Mouse (Mus musculus) small intestine, adult 2 months (tissue): ENCODE results near the gene Rap1gds1. TPM values are rescaled to one million over a fixed set of nuclear protein-coding genes. Genes with fewer than 3 reads are reported as not detected.

Experiments
- H3K27ac ChIP-seq: fragments of 200-500 bp; 2 replicates; pipeline ENCODE4 v1.5.1; 2012; ENCODE audit warnings: low read depth, low read length, control low read depth, inconsistent platforms; ENCODE audit not compliant: insufficient read depth
- H3K27me3 ChIP-seq: fragments of 200-500 bp; 2 replicates; pipeline ENCODE4 v1.6.1; 2012; ENCODE audit warnings: mild to moderate bottlenecking, moderate library complexity, low read length, inconsistent platforms; ENCODE audit not compliant: control insufficient read depth, insufficient read depth
- H3K36me3 ChIP-seq: fragments of 200-500 bp; 2 replicates; pipeline ENCODE4 v1.6.1; 2012; ENCODE audit warnings: mild to moderate bottlenecking, low read length, control low read depth, inconsistent platforms; ENCODE audit not compliant: control insufficient read depth, insufficient read depth
- H3K4me1 ChIP-seq: fragments of 200-500 bp; 2 replicates; pipeline ENCODE4 v1.6.1; 2012; ENCODE audit warnings: low read length, inconsistent platforms, mixed read lengths; ENCODE audit not compliant: control insufficient read depth, insufficient read depth, insufficient read length
- H3K4me3 ChIP-seq: fragments of 200-500 bp; 2 replicates; pipeline ENCODE4 v1.5.1; 2012; ENCODE audit warnings: low read depth, mild to moderate bottlenecking, control low read depth, inconsistent platforms, low read length, moderate library complexity
- CTCF ChIP-seq: fragments of 200-500 bp; IDR thresholded peaks from 2 replicates; pipeline ENCODE4 v1.5.1; 2012; ENCODE audit warnings: low read depth, mild to moderate bottlenecking, control low read depth, inconsistent platforms, low read length, moderate library complexity, mixed read lengths; ENCODE audit not compliant: insufficient replicate concordance, insufficient read length; ENCODE audit errors: extremely low read depth
- POLR2A ChIP-seq: fragments of 200-500 bp; IDR thresholded peaks from 2 replicates; pipeline ENCODE4 v1.6.1; 2012; ENCODE audit warnings: low read depth, mild to moderate bottlenecking, control low read depth, inconsistent platforms, low read length, moderate library complexity
- WGBS: fragments of 180-500 bp; shearing (Covaris S2); methylation state at CpG from one replicate; pipeline ENCODE4 v1.1.7; 2018; 5-methylcytosine and 5-hydroxymethylcytosine counted together
- polyA plus RNA-seq: library from polyadenylated mRNA; depleted of rRNA; stranded (reverse); fragments of >200 nt; gene quantifications from 2 replicates; pipeline ENCODE4 v1.2.3, GENCODE M21; 2012

The Rap1gds1 gene
- polyA plus RNA-seq, 1 experiment, result 8.4 TPM

GRCm38 (mm10) chr3:139048701-139049622, 26.0 kb downstream of the Rap1gds1 start:
- no peak overlapping the region for H3K27ac ChIP-seq
- H3K36me3 ChIP-seq, result peaks cover 2% of the 10 kb centered on the region; the same call in 1 of the 2 replicates
- H3K4me3 ChIP-seq, result no peak overlapping the region
- WGBS, result 79% methylated on average over 12 of the region's 12 CpGs
- TF ChIP-seq CTCF, result no peak
- TF ChIP-seq POLR2A, result no peak
- no peaks in the 10 kb centered on the region; the same call in 1 of the 2 replicates for H3K4me1 ChIP-seq
- no peaks in the 10 kb centered on the region for H3K27me3 ChIP-seq

GRCm38 (mm10) chr3:139042433-139042854, 32.6 kb downstream of the Rap1gds1 start:
- TF ChIP-seq CTCF (no peak), POLR2A (no peak)
- Histone ChIP-seq H3K36me3 (0 out of 2 replicates have a peak, but pooled peaks cover 2% of the 10 kb centered on the region), H3K27ac (peak overlapping the region; percentile 70), H3K4me3 (no peak overlapping the region), H3K4me1 (peaks cover 10% of the 10 kb centered on the region), H3K27me3 (no peaks in the 10 kb centered on the region)
- WGBS, result 41% methylated on average over 3 of the region's 3 CpGs

- Histone ChIP-seq H3K4me3 (no peak overlapping the region), H3K27me3 (no peaks in the 10 kb centered on the region), H3K27ac (peak overlapping the region; percentile 70), H3K4me1 (peaks cover 10% of the 10 kb centered on the region), H3K36me3 (0 out of 2 replicates have a peak, but pooled peaks cover 2% of the 10 kb centered on the region)
- TF ChIP-seq POLR2A (no peak), CTCF (no peak)
- WGBS, result 81% methylated on average over 4 of the region's 4 CpGs
These were observed 33.1 kb downstream of the Rap1gds1 start for GRCm38 (mm10) chr3:139041921-139042320.

GRCm38 (mm10) chr3:139037030-139037429, 38.0 kb downstream of the Rap1gds1 start:
- H3K27me3 ChIP-seq, result no peaks in the 10 kb centered on the region
- TF ChIP-seq CTCF (no peak), POLR2A (no peak)
- peaks cover 6% of the 10 kb centered on the region for H3K4me1 ChIP-seq
- no peak overlapping the region for H3K4me3 ChIP-seq
- H3K36me3 ChIP-seq, result no peaks in the 10 kb centered on the region
- H3K27ac ChIP-seq, result peak overlapping the region; percentile 84
- WGBS, result 44% methylated on average over 4 of the region's 4 CpGs

GRCm38 (mm10) chr3:139033179-139033578, 41.8 kb downstream of the Rap1gds1 start:
- 69% methylated on average over 6 of the region's 6 CpGs for WGBS
- Histone ChIP-seq H3K27ac (no peak overlapping the region), H3K4me3 (no peak overlapping the region), H3K4me1 (peaks cover 3% of the 10 kb centered on the region; the same call in 1 of the 2 replicates), H3K27me3 (no peaks in the 10 kb centered on the region), H3K36me3 (no peaks in the 10 kb centered on the region)
- TF ChIP-seq CTCF (no peak), POLR2A (no peak)

- TF ChIP-seq CTCF (no peak), POLR2A (no peak)
- Histone ChIP-seq H3K36me3 (no peaks in the 10 kb centered on the region), H3K27ac (no peak overlapping the region), H3K4me1 (no peaks in the 10 kb centered on the region), H3K4me3 (no peak overlapping the region), H3K27me3 (no peaks in the 10 kb centered on the region)
- 56% methylated on average over 4 of the region's 4 CpGs for WGBS
These were observed 44.3 kb downstream of the Rap1gds1 start for GRCm38 (mm10) chr3:139030644-139031227.

GRCm38 (mm10) chr3:139025077-139025476, 49.9 kb downstream of the Rap1gds1 start:
- 61% methylated on average over 5 of the region's 5 CpGs for WGBS
- H3K27ac ChIP-seq, result no peak overlapping the region
- no peak overlapping the region for H3K4me3 ChIP-seq

More at GRCm38 (mm10) chr3:139025077-139025476, 49.9 kb downstream of the Rap1gds1 start:
- H3K36me3 ChIP-seq, result no peaks in the 10 kb centered on the region
- TF ChIP-seq POLR2A (no peak), CTCF (no peak)
- H3K4me1 ChIP-seq, result no peaks in the 10 kb centered on the region
- H3K27me3 ChIP-seq, result no peaks in the 10 kb centered on the region
